Mouse (Mus musculus) liver, embryonic 18 days (tissue): ENCODE measurements around the gene Orc5. TPM values are rescaled to one million over a fixed set of nuclear protein-coding genes. Genes with fewer than 3 reads are reported as not detected.

Experiments
- polyA plus RNA-seq: library from polyadenylated mRNA; depleted of rRNA; stranded (reverse); fragments of >200 nt; gene quantifications from 2 replicates; pipeline ENCODE4 v1.2.3, GENCODE M21; 2012; rRNA removed

Gene Orc5
- polyA plus RNA-seq: 6.7 and 6.9 TPM in 2 replicates

GRCm38 (mm10) chr5:22550033-22550551, at the start of gene Orc5:
TSS of gene Orc5 (minus strand) at chr5:22550429.

Other genes starting within 250 kb of the Orc5 start
- gene Reln, start 205.7 kb downstream of the Orc5 start, polyA plus RNA-seq: 46.9 and 47.3 TPM in 2 replicates
- gene Lhfpl3, start 195.6 kb upstream of the Orc5 start, polyA plus RNA-seq: 0.01 TPM in 1 of 2 replicates, not detected in the other